Mouse (Mus musculus) neural tube, embryonic 13.5 days (tissue): Measurements from ENCODE around the gene Zfp961. TPM values are rescaled to one million over a fixed set of nuclear protein-coding genes. Genes with fewer than 3 reads are reported as not detected.
"Not testable (repeated sequence)": the region's sequence is repeated elsewhere in the genome, so short reads cannot be mapped to it uniquely, and the experiment has no call there.

Experiments used
- ATAC-seq: fragments of 200-750 bp; cut with Nextera tagmentation; 2 replicates; pipeline ENCODE4 v1.8.0; 2017; ENCODE audit warnings: low read depth, mild to moderate bottlenecking, moderate TSS enrichment, moderate library complexity
- H3K27ac ChIP-seq: fragments of 300-500 bp; sonication (generic); replicated peaks from 2 replicates; pipeline ENCODE4 v1.5.1; 2015; ENCODE audit warnings: moderate library complexity, mild to moderate bottlenecking, inconsistent platforms
- H3K27me3 ChIP-seq: fragments of 300-500 bp; sonication (generic); 2 replicates; pipeline ENCODE4 v1.6.1; 2015; ENCODE audit warnings: mild to moderate bottlenecking, inconsistent platforms
- H3K36me3 ChIP-seq: fragments of 300-500 bp; sonication (generic); 2 replicates; pipeline ENCODE4 v1.6.1; 2015; ENCODE audit warnings: mild to moderate bottlenecking, inconsistent platforms
- H3K4me1 ChIP-seq: fragments of 300-500 bp; sonication (generic); replicated peaks from 2 replicates; pipeline ENCODE4 v1.6.1; 2015; ENCODE audit warnings: inconsistent platforms
- H3K4me2 ChIP-seq: fragments of 300-500 bp; sonication (generic); 2 replicates; pipeline ENCODE4 v1.6.1; 2015; ENCODE audit warnings: inconsistent platforms, mild to moderate bottlenecking, moderate library complexity
- H3K4me3 ChIP-seq: fragments of 300-500 bp; sonication (generic); 2 replicates; pipeline ENCODE4 v1.5.1; 2015; ENCODE audit warnings: mild to moderate bottlenecking, inconsistent platforms
- H3K9ac ChIP-seq: fragments of 300-500 bp; sonication (generic); 2 replicates; pipeline ENCODE4 v1.6.1; 2015; ENCODE audit warnings: moderate library complexity, mild to moderate bottlenecking, inconsistent platforms
- H3K9me3 ChIP-seq: fragments of 300-500 bp; sonication (generic); 2 replicates; pipeline ENCODE4 v1.6.1; 2016; ENCODE audit warnings: inconsistent platforms
- WGBS: fragments of 180-500 bp; shearing (Covaris S2); methylation state at CpG from one replicate; pipeline ENCODE4 v1.1.7; 2015; 5-methylcytosine and 5-hydroxymethylcytosine counted together
- polyA plus RNA-seq: library from polyadenylated mRNA; unstranded; fragments of >200 nt; fragmentation: Nextera tagmentation; extraction: Ambion mirVana; gene quantifications from 2 replicates; pipeline ENCODE4 v1.2.1, GENCODE M21; 2015

The Zfp961 gene
- polyA plus RNA-seq, 1 experiment from 2014 or later: 16.6 TPM

- H3K27ac ChIP-seq: no peak overlapping the region
- H3K9me3 ChIP-seq: no peaks in the 10 kb centered on the region
- no peaks in the 10 kb centered on the region for H3K36me3 ChIP-seq
- no peak overlapping the region for H3K9ac ChIP-seq
- no peak overlapping the region for H3K4me2 ChIP-seq
- WGBS: 82% methylated on average over 2 of the region's 2 CpGs
- H3K27me3 ChIP-seq: no peaks in the 10 kb centered on the region
- no peaks in the 10 kb centered on the region for H3K4me1 ChIP-seq
- no peak overlapping the region for H3K4me3 ChIP-seq
- ATAC-seq: no peak
These were observed 10.3 kb upstream of the Zfp961 start for GRCm38 (mm10) chr8:71940293-71941208.

- no peak overlapping the region for H3K4me3 ChIP-seq
- H3K9me3 ChIP-seq: no peaks in the 10 kb centered on the region
- 82% methylated on average over 1 of the region's 1 CpGs for WGBS
- H3K4me2 ChIP-seq: no peak overlapping the region
- no peaks in the 10 kb centered on the region for H3K27me3 ChIP-seq
- no peak overlapping the region for H3K9ac ChIP-seq
- H3K27ac ChIP-seq: no peak overlapping the region
- ATAC-seq: no peak
- no peaks in the 10 kb centered on the region for H3K4me1 ChIP-seq
- H3K36me3 ChIP-seq: no peaks in the 10 kb centered on the region
These were observed 9.1 kb upstream of the Zfp961 start for GRCm38 (mm10) chr8:71941776-71942175.

- no peak overlapping the region for H3K4me3 ChIP-seq
These were observed 2.2 kb upstream of the Zfp961 start for GRCm38 (mm10) chr8:71948624-71949023.

GRCm38 (mm10) chr8:71951436-71952161 lies 761 bp downstream of the Zfp961 start:
- no peak for ATAC-seq
- WGBS: 38% methylated on average over 14 of the region's 14 CpGs

More at GRCm38 (mm10) chr8:71948624-71949023, 2.2 kb upstream of the Zfp961 start:
- WGBS: 89% methylated on average over 5 of the region's 5 CpGs
- Histone ChIP-seq H3K4me1 (peaks cover 20% of the 10 kb centered on the region), H3K9ac (no peak overlapping the region), H3K9me3 (no peaks in the 10 kb centered on the region), H3K27me3 (no peaks in the 10 kb centered on the region), H3K4me2 (no peak overlapping the region), H3K27ac (no peak overlapping the region), H3K36me3 (peaks cover 3% of the 10 kb centered on the region; the same call in 1 of the 2 replicates)
- ATAC-seq: no peak

GRCm38 (mm10) chr8:71952489-71952888 lies 1.7 kb downstream of the Zfp961 start:
- Histone ChIP-seq H3K4me2 (peak overlapping the region; percentile 70; the same call in 1 of the 2 replicates), H3K27me3 (no peaks in the 10 kb centered on the region), H3K36me3 (peaks cover 18% of the 10 kb centered on the region), H3K9me3 (peaks cover 16% of the 10 kb centered on the region; the same call in 1 of the 2 replicates), H3K27ac (no peak overlapping the region), H3K4me1 (peaks cover 20% of the 10 kb centered on the region), H3K4me3 (no peak overlapping the region), H3K9ac (no peak overlapping the region)
- 92% methylated on average over 1 of the region's 1 CpGs for WGBS
- no peak for ATAC-seq

More at GRCm38 (mm10) chr8:71951436-71952161, 761 bp downstream of the Zfp961 start:
- H3K27ac ChIP-seq: peak overlapping the region; percentile 89; the same call in 1 of the 2 replicates
- peaks cover 18% of the 10 kb centered on the region for H3K36me3 ChIP-seq
- peaks cover 16% of the 10 kb centered on the region; the same call in 1 of the 2 replicates for H3K9me3 ChIP-seq
- peak overlapping the region; percentile 70 for H3K4me2 ChIP-seq
- H3K9ac ChIP-seq: peak overlapping the region; percentile 86
- peaks cover 20% of the 10 kb centered on the region for H3K4me1 ChIP-seq
- H3K4me3 ChIP-seq: peak overlapping the region; percentile 75
- H3K27me3 ChIP-seq: no peaks in the 10 kb centered on the region

- Histone ChIP-seq H3K36me3 (peaks cover 18% of the 10 kb centered on the region), H3K4me1 (peaks cover 20% of the 10 kb centered on the region), H3K9me3 (peaks cover 16% of the 10 kb centered on the region; the same call in 1 of the 2 replicates)
- WGBS: 97% methylated on average over 16 of the region's 16 CpGs
- H3K4me3 ChIP-seq, H3K4me2 ChIP-seq, H3K9ac ChIP-seq, ATAC-seq, H3K27ac ChIP-seq, H3K27me3 ChIP-seq: not testable (repeated sequence)
These were observed 2.3 kb downstream of the Zfp961 start for GRCm38 (mm10) chr8:71952961-71953700.

GRCm38 (mm10) chr8:71954666-71955065 lies 3.8 kb downstream of the Zfp961 start:
- Histone ChIP-seq H3K9me3 (peaks cover 16% of the 10 kb centered on the region; the same call in 1 of the 2 replicates), H3K9ac (no peak overlapping the region)

GRCm38 (mm10) chr8:71960483-71960882 lies 9.6 kb downstream of the Zfp961 start:
- Histone ChIP-seq H3K4me2 (no peak overlapping the region), H3K4me3 (no peak overlapping the region), H3K4me1 (no peaks in the 10 kb centered on the region), H3K27ac (no peak overlapping the region), H3K9me3 (peaks cover 3% of the 10 kb centered on the region; the same call in 1 of the 2 replicates), H3K36me3 (peaks cover 23% of the 10 kb centered on the region), H3K27me3 (no peaks in the 10 kb centered on the region), H3K9ac (no peak overlapping the region)
- ATAC-seq: no peak

More at GRCm38 (mm10) chr8:71954666-71955065, 3.8 kb downstream of the Zfp961 start:
- H3K4me3 ChIP-seq: no peak overlapping the region
- WGBS: 97% methylated on average over 9 of the region's 9 CpGs
- H3K27me3 ChIP-seq: no peaks in the 10 kb centered on the region
- peaks cover 20% of the 10 kb centered on the region for H3K4me1 ChIP-seq
- no peak for ATAC-seq
- H3K27ac ChIP-seq: no peak overlapping the region
- H3K4me2 ChIP-seq: no peak overlapping the region
- peaks cover 20% of the 10 kb centered on the region for H3K36me3 ChIP-seq

- no peak overlapping the region for H3K9ac ChIP-seq
- ATAC-seq: no peak
- H3K4me2 ChIP-seq: no peak overlapping the region
- H3K27ac ChIP-seq: no peak overlapping the region
- H3K9me3 ChIP-seq: peaks cover 7% of the 10 kb centered on the region
- WGBS: 93% methylated on average over 5 of the region's 5 CpGs
- no peak overlapping the region for H3K4me3 ChIP-seq
- H3K27me3 ChIP-seq: no peaks in the 10 kb centered on the region
- H3K36me3 ChIP-seq: peaks cover 36% of the 10 kb centered on the region
- H3K4me1 ChIP-seq: no peaks in the 10 kb centered on the region
These were observed 11.0 kb downstream of the Zfp961 start for GRCm38 (mm10) chr8:71961796-71962195.

GRCm38 (mm10) chr8:71964051-71964450 lies 13.2 kb downstream of the Zfp961 start:
- Histone ChIP-seq H3K27ac (no peak overlapping the region), H3K4me3 (no peak overlapping the region), H3K4me2 (no peak overlapping the region), H3K4me1 (no peaks in the 10 kb centered on the region), H3K9ac (no peak overlapping the region), H3K36me3 (peaks cover 56% of the 10 kb centered on the region), H3K27me3 (no peaks in the 10 kb centered on the region), H3K9me3 (peaks cover 7% of the 10 kb centered on the region)
- WGBS: 86% methylated on average over 3 of the region's 3 CpGs
- ATAC-seq: no peak

GRCm38 (mm10) chr8:71965166-71965565 lies 14.3 kb downstream of the Zfp961 start:
- Histone ChIP-seq H3K9me3 (peaks cover 7% of the 10 kb centered on the region), H3K9ac (no peak overlapping the region), H3K27me3 (no peaks in the 10 kb centered on the region), H3K4me1 (no peaks in the 10 kb centered on the region), H3K36me3 (peaks cover 66% of the 10 kb centered on the region), H3K4me2 (no peak overlapping the region), H3K27ac (no peak overlapping the region), H3K4me3 (no peak overlapping the region)
- WGBS: 95% methylated on average over 2 of the region's 2 CpGs
- no peak for ATAC-seq
